Mouse (Mus musculus): Measurements from ENCODE around the gene Dcaf15. TPM values are rescaled to one million over a fixed set of nuclear protein-coding genes. Genes with fewer than 3 reads are reported as not detected.

The Dcaf15 gene
- total and polyA plus RNA-seq, 3 experiments: 5.9 to 18.4 (median 7.6) TPM

DNA sequence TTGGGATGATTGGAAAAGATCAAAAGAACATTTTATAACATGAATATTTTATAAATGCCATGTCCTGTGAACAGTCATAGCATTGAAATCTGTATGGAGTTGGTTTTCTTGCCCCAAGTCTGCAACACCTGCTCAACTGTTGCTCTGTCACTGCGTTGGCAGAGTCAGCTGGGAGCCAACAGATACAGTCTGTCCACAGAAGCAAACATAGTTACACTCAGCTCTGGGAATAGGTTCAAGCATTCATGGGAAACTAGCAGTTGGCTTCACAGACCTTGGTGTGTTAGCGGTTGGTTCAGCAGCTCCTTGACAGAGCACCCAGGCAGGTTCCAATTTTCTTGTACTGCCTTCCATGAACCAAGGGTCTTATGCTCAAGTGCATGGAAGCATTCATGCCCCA, 33.9 kb downstream of the Dcaf15 start:
- Histone ChIP-seq H3K27ac (peak overlapping the region; percentile 55), H3K27me3 (ENCODE audit: control insufficient read depth, insufficient read depth, low read length) (no peaks in the 10 kb centered on the region)
- DNase-seq: peak in 1 of 2 experiments; percentile 51

DNA sequence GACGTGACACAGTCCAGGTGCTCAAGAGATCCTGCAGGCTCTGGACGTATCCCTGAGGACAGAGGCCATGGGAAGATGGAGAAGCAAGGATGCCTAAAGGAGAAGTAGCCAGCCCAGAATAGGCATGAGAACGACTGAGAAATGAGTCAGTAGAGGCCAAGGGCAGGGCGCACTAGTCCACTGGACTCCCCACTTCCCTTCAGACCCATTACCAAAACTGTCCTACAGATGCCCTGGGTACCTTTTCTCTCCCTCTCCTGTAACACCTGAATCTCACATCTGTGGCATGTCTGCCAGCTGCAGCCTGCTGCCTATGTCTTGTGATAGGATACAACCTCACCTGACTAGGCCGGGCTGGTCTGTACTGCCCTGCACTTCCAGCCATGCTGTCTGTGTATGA, 34.3 kb downstream of the Dcaf15 start:
- intact Hi-C loops (cut with DNase I): no loop called here
- Histone ChIP-seq H3K4me1 (ENCODE audit: control insufficient read depth, insufficient read depth, low read length) (peaks cover 30% of the 10 kb centered on the region), H3K27me3 (ENCODE audit: control insufficient read depth, insufficient read depth, low read length) (no peaks in the 10 kb centered on the region), H3K4me3 (no peak overlapping the region), H3K9ac (ENCODE audit: low read depth, low read length) (no peak overlapping the region), H3K79me2 (replicated peaks; ENCODE audit: control insufficient read depth, insufficient read depth, low read length) (no peaks in the 10 kb centered on the region), H3K36me3 (ENCODE audit: control insufficient read depth, insufficient read depth, low read length) (no peaks in the 10 kb centered on the region), H3K27ac (peak overlapping the region; percentile 55)
- no peak for DNase-seq
- TF ChIP-seq CTCF (IDR thresholded peaks at IDR 0.05): no peak
- 63% methylated on average over 5 of the region's 5 CpGs for WGBS

More for the DNA sequence above, 33.9 kb downstream of the Dcaf15 start:
- 47% methylated on average over 2 of the region's 2 CpGs for WGBS
- TF ChIP-seq POLR2A (IDR thresholded peaks at IDR 0.05; ENCODE audit: insufficient read depth, low read depth, low read length) (no peak), CTCF (IDR thresholded peaks at IDR 0.05) (no peak), EP300 (IDR thresholded peaks at IDR 0.05; ENCODE audit: insufficient read depth, low read depth, low read length) (no peak)
- H3K79me2 ChIP-seq (replicated peaks; ENCODE audit: control insufficient read depth, insufficient read depth, low read length): no peaks in the 10 kb centered on the region
- no peak overlapping the region for H3K4me3 ChIP-seq
- no peak overlapping the region for H3K9ac ChIP-seq (ENCODE audit: low read depth, low read length)
- intact Hi-C loops (cut with DNase I): no loop called here
- H3K4me1 ChIP-seq (ENCODE audit: control insufficient read depth, insufficient read depth, low read length): peaks cover 30% of the 10 kb centered on the region
- H3K36me3 ChIP-seq (ENCODE audit: control insufficient read depth, insufficient read depth, low read length): no peaks in the 10 kb centered on the region

DNA sequence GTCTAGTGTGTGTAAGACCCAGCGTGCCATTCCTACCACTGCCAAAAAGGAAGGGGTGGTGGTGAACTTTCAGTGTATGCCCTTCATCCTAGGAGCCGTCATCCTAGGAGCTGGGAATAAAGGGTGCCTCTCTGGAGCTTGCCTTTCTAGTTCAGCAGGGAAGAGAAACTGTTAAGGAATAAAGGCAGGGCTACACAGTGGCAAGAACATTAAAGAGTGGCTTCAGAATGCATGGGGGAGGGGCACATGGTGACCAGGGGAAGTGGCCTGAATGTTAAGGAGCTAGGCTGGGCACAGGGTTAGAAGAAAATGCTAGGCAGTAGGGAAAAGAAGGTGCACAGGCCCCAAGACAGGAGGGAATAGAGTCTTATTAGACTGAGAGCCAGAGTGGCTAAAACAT, 34.8 kb downstream of the Dcaf15 start:
- H3K4me3 ChIP-seq: no peak overlapping the region
- DNase-seq: no peak
- peak overlapping the region; percentile 55 for H3K27ac ChIP-seq
- WGBS: 53% methylated on average over 2 of the region's 2 CpGs
- no peaks in the 10 kb centered on the region for H3K79me2 ChIP-seq (replicated peaks; ENCODE audit: control insufficient read depth, insufficient read depth, low read length)
- no peaks in the 10 kb centered on the region for H3K36me3 ChIP-seq (ENCODE audit: control insufficient read depth, insufficient read depth, low read length)
- H3K4me1 ChIP-seq (ENCODE audit: control insufficient read depth, insufficient read depth, low read length): peaks cover 30% of the 10 kb centered on the region
- no peak for TF ChIP-seq POLR2A (IDR thresholded peaks at IDR 0.05; ENCODE audit: insufficient read depth, low read depth, low read length)
- no peak for TF ChIP-seq EP300 (IDR thresholded peaks at IDR 0.05; ENCODE audit: insufficient read depth, low read depth, low read length)
- no peak for TF ChIP-seq CTCF (IDR thresholded peaks at IDR 0.05)
- H3K27me3 ChIP-seq (ENCODE audit: control insufficient read depth, insufficient read depth, low read length): no peaks in the 10 kb centered on the region
- intact Hi-C loops (cut with DNase I): loop anchor here (2.0 to 5.0 kb wide), 2 partner anchors 35 to 78 kb away; partner anchors contain the start of genes 4930432K21Rik, Cc2d1a and Dcaf15
- H3K9ac ChIP-seq (ENCODE audit: low read depth, low read length): no peak overlapping the region

DNA sequence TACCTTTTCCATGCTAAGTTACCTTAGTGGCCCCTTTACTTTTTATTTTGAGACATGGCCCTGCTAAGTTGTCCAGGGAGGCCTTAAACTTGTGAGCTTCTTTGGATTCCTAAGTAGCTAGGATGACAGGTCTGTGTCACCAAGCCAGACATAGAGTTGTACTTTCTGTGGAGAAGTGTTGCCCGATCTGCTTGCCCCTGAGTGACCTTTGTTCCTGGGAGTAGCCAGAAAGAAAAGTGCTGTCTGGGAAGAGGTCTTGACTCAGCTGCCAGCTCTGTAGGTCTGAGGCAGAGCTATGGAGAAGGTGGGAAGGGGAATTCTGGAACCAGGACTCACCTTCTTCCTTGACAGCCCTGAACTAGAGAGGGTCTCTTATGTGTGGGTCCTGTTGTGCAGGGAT, 35.4 kb downstream of the Dcaf15 start:
- Histone ChIP-seq H3K4me1 (ENCODE audit: control insufficient read depth, insufficient read depth, low read length) (peaks cover 30% of the 10 kb centered on the region), H3K79me2 (replicated peaks; ENCODE audit: control insufficient read depth, insufficient read depth, low read length) (no peaks in the 10 kb centered on the region), H3K36me3 (ENCODE audit: control insufficient read depth, insufficient read depth, low read length) (no peaks in the 10 kb centered on the region), H3K27me3 (ENCODE audit: control insufficient read depth, insufficient read depth, low read length) (no peaks in the 10 kb centered on the region), H3K9ac (ENCODE audit: low read depth, low read length) (no peak overlapping the region), H3K4me3 (no peak overlapping the region), H3K27ac (peak overlapping the region; percentile 42)
- 3% methylated on average over 1 of the region's 1 CpGs for WGBS
- DNase-seq: no peak
- intact Hi-C loops (cut with DNase I): loop anchor here (2.0 to 5.0 kb wide), 2 partner anchors 36 to 78 kb away; partner anchors contain the start of genes 4930432K21Rik, Cc2d1a and Dcaf15
- TF ChIP-seq EP300 (IDR thresholded peaks at IDR 0.05; ENCODE audit: insufficient read depth, low read depth, low read length): no peak
- no peak for TF ChIP-seq CTCF (IDR thresholded peaks at IDR 0.05)
- TF ChIP-seq POLR2A (IDR thresholded peaks at IDR 0.05; ENCODE audit: insufficient read depth, low read depth, low read length): no peak

DNA sequence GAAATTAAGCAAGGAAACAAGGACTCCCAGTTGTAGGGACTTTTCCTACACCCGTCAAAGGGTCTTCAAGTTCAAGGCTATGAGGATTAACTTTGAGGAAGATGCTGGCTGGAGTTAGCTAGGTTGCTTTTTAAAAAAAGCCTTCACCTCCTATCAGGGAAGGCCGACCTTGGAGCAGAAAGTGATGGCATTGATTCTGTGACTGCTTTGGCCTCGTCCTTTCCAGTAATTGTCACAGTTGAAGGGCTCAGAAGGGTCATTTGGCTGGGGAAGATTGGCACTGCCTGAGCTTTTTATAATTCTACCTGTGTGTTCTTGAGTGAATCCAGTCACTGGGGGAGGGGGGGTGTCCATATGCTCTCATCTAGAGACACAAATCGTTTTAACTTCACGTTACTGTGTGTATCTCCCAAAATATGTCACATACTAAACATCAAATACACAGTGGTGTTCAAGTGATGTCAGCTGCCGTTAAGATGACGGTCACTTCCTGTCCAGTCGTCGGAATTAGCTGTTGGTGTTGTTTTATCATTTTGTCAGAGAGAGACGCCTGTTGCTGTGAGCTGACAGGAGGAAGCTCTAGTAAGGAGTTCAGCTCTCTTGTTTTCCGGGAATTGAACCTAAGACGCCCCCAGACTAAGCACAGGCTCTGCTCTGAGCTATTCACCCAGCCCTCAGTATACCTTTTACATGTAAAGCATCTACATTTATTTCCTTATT, 36.1 kb downstream of the Dcaf15 start:
- WGBS: 13% methylated on average over 12 of the region's 12 CpGs
- TF ChIP-seq POLR2A (IDR thresholded peaks at IDR 0.05; ENCODE audit: insufficient read depth, low read depth, low read length) (no peak), CTCF (IDR thresholded peaks at IDR 0.05) (no peak), EP300 (IDR thresholded peaks at IDR 0.05; ENCODE audit: insufficient read depth, low read depth, low read length) (no peak)
- intact Hi-C loops (cut with DNase I): loop anchor here (2.0 to 5.0 kb wide), 2 partner anchors 36 to 79 kb away; partner anchors contain the start of genes 4930432K21Rik, Cc2d1a and Dcaf15
- Histone ChIP-seq H3K79me2 (replicated peaks; ENCODE audit: control insufficient read depth, insufficient read depth, low read length) (no peaks in the 10 kb centered on the region), H3K27me3 (ENCODE audit: control insufficient read depth, insufficient read depth, low read length) (no peaks in the 10 kb centered on the region), H3K4me1 (ENCODE audit: control insufficient read depth, insufficient read depth, low read length) (peaks cover 30% of the 10 kb centered on the region), H3K4me3 (no peak overlapping the region), H3K9ac (ENCODE audit: low read depth, low read length) (no peak overlapping the region), H3K36me3 (ENCODE audit: control insufficient read depth, insufficient read depth, low read length) (no peaks in the 10 kb centered on the region), H3K27ac (peak overlapping the region; percentile 42)
- no peak for DNase-seq

DNA sequence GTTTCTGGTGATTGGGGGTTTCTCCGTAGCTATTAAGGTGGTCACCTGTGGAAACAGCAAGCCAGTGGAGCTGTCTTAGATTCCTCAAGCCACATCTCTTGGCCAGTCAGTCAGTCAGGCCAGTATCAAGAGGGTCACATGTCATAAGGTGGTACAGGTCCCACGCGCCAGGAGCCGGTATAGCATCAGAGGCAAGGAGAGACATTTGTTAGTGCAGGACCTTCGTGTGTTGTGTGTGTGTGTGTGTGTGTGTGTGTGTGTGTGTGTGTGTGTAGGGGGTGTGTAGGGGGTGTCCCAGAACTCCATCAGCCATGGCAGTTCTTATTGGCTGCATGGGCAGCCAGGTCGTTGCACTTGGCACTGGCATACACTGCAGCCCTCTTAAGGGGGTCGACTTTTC, 36.7 kb downstream of the Dcaf15 start:
- H3K9ac ChIP-seq (ENCODE audit: low read depth, low read length): no peak overlapping the region
- H3K27me3 ChIP-seq (ENCODE audit: control insufficient read depth, insufficient read depth, low read length): no peaks in the 10 kb centered on the region
- no peak for TF ChIP-seq EP300 (IDR thresholded peaks at IDR 0.05; ENCODE audit: insufficient read depth, low read depth, low read length)
- TF ChIP-seq POLR2A (IDR thresholded peaks at IDR 0.05; ENCODE audit: insufficient read depth, low read depth, low read length): no peak
- TF ChIP-seq CTCF (IDR thresholded peaks at IDR 0.05): no peak
- WGBS: 62% methylated on average over 7 of the region's 7 CpGs
- no peak for DNase-seq
- H3K36me3 ChIP-seq (ENCODE audit: control insufficient read depth, insufficient read depth, low read length): no peaks in the 10 kb centered on the region
- peaks cover 30% of the 10 kb centered on the region for H3K4me1 ChIP-seq (ENCODE audit: control insufficient read depth, insufficient read depth, low read length)
- intact Hi-C loops (cut with DNase I): loop anchor here (2.0 to 5.0 kb wide), 3 partner anchors 37 to 79 kb away; partner anchors contain the start of genes 4930432K21Rik, Cc2d1a and Dcaf15
- H3K4me3 ChIP-seq: no peak overlapping the region; the same call in 1 of the 2 replicates
- H3K27ac ChIP-seq: peak overlapping the region; percentile 96; the same call in 1 of the 2 replicates
- no peaks in the 10 kb centered on the region for H3K79me2 ChIP-seq (replicated peaks; ENCODE audit: control insufficient read depth, insufficient read depth, low read length)
